Mouse (Mus musculus): ENCODE data around the gene Zscan21. TPM values are rescaled to one million over a fixed set of nuclear protein-coding genes. Genes with fewer than 3 reads are reported as not detected.

The Zscan21 gene
- polyA plus RNA-seq, 1 experiment from 2014 or later, result 40.0 TPM

GRCm38 (mm10) chr5:138171695-138172491, 55.2 kb downstream of the Zscan21 start, which contains the start of the genes Ap4m1 and Mcm7:
Gene Ap4m1, plus strand, starts transcription at chr5:138172002.
Gene Mcm7, minus strand, starts transcription at chr5:138172422.
- Histone ChIP-seq H3K4me3 (ENCODE audit: control insufficient read depth in 1 of 2, insufficient read depth in 1 of 2, low read depth in 1 of 2, low read length in 2 of 2) (peak within 1 kb of the TSS; percentile 63 to 75), H3K4me1 (ENCODE audit: control insufficient read depth in 2 of 2, insufficient read depth in 2 of 2, low read length in 2 of 2) (peaks cover 3 to 17% of the 10 kb centered on the region in 2 experiments; a peak in 3 of 4 replicates), H3K4me2 (ENCODE audit: low read length) (peak within 1 kb of the TSS; percentile 94), H3K27me3 (ENCODE audit: control insufficient read depth, insufficient read depth, low read length) (no peaks in the 10 kb centered on the region), H3K9ac (ENCODE audit: low read length) (peak within 1 kb of the TSS; percentile 84), H3K36me3 (ENCODE audit: control insufficient read depth, insufficient read depth, low read length) (peaks cover 62% of the 10 kb centered on the region), H3K27ac (replicated peaks in 1 of 2; ENCODE audit: control insufficient read depth in 1 of 2, insufficient read depth in 1 of 2, low read depth in 2 of 2, low read length in 2 of 2) (peak within 1 kb of the TSS; percentile 91 to 95), H3K9me3 (ENCODE audit: control insufficient read depth, low read length) (no peaks in the 10 kb centered on the region)
- peak; percentile 91 for ATAC-seq (ENCODE audit: insufficient number of reproducible peaks, insufficient read depth, low FRiP score, low read depth)
- under 1% methylated on average over 54 of the region's 54 CpGs for WGBS

GRCm38 (mm10) chr5:138173217-138173616, 56.5 kb downstream of the Zscan21 start:
- Histone ChIP-seq H3K9me3 (ENCODE audit: control insufficient read depth, low read length) (no peaks in the 10 kb centered on the region), H3K4me1 (ENCODE audit: control insufficient read depth in 2 of 2, insufficient read depth in 2 of 2, low read length in 2 of 2) (peaks cover 3 to 17% of the 10 kb centered on the region in 2 experiments; a peak in 3 of 4 replicates), H3K27me3 (ENCODE audit: control insufficient read depth, insufficient read depth, low read length) (no peaks in the 10 kb centered on the region), H3K36me3 (ENCODE audit: control insufficient read depth, insufficient read depth, low read length) (peaks cover 62% of the 10 kb centered on the region), H3K4me3 (ENCODE audit: control insufficient read depth in 1 of 2, insufficient read depth in 1 of 2, low read depth in 1 of 2, low read length in 2 of 2) (no peak overlapping the region), H3K27ac (replicated peaks in 1 of 2; ENCODE audit: control insufficient read depth in 1 of 2, insufficient read depth in 1 of 2, low read depth in 2 of 2, low read length in 2 of 2) (no peak overlapping the region), H3K4me2 (ENCODE audit: low read length) (no peak overlapping the region), H3K9ac (ENCODE audit: low read length) (no peak overlapping the region)
- ATAC-seq (ENCODE audit: insufficient number of reproducible peaks, insufficient read depth, low FRiP score, low read depth), result no peak
- WGBS, result 82% methylated on average over 3 of the region's 3 CpGs

MicroRNA genes within 50 kb of the gene (microRNA counts, 519-probe panel; counts per million panel counts)
- microRNA mmu-miR-106b (6,516 counts per million, percentile 91 among the panel's probes with 10 or more counts), microRNA mmu-miR-25 (6,992 counts per million, percentile 93 among the panel's probes with 10 or more counts), microRNA mmu-miR-93 (6,297 counts per million, percentile 90 among the panel's probes with 10 or more counts)

Small RNA genes lying within 50 kb of the gene (microRNA-seq; reads per million reads assigned to microRNA genes)
- gene Mir106b (3,860 reads per million, percentile 90 among the genes with 10 or more reads in this experiment), gene Mir25 (526 reads per million, percentile 74 among the genes with 10 or more reads in this experiment), gene Mir93 (5,507 reads per million, percentile 93 among the genes with 10 or more reads in this experiment)

Other genes starting within 250 kb of the Zscan21 start
- gene Pilrb2, start 245.1 kb upstream of the Zscan21 start, polyA plus RNA-seq (2014; fragmentation: Nextera tagmentation; extraction: Ambion mirVana), result 2.6 and 2.7 TPM in 2 replicates
- gene Cyp3a13, start 195.3 kb upstream of the Zscan21 start, polyA plus RNA-seq (2014; fragmentation: Nextera tagmentation; extraction: Ambion mirVana), result not detected in 2 replicates
- 0.11 TPM in 1 of 2 replicates, not detected in the other for gene Gjc3, start 153.8 kb upstream of the Zscan21 start, polyA plus RNA-seq (2014; fragmentation: Nextera tagmentation; extraction: Ambion mirVana)
- gene Azgp1, start 135.4 kb upstream of the Zscan21 start, polyA plus RNA-seq (2014; fragmentation: Nextera tagmentation; extraction: Ambion mirVana), result not detected in 2 replicates
- not detected in 2 replicates for gene Smok3a, start 95.6 kb upstream of the Zscan21 start, polyA plus RNA-seq (2014; fragmentation: Nextera tagmentation; extraction: Ambion mirVana)
- not detected in 2 replicates for gene Smok3b, start 95.5 kb upstream of the Zscan21 start, polyA plus RNA-seq (2014; fragmentation: Nextera tagmentation; extraction: Ambion mirVana)
- gene Smok3c, start 63.7 kb upstream of the Zscan21 start, polyA plus RNA-seq (2014; fragmentation: Nextera tagmentation; extraction: Ambion mirVana), result not detected in 2 replicates
- 13.3 and 13.8 TPM in 2 replicates for gene Zkscan1, start 31.8 kb upstream of the Zscan21 start, polyA plus RNA-seq (2014; fragmentation: Nextera tagmentation; extraction: Ambion mirVana)
- 10.3 and 10.4 TPM in 2 replicates for gene Zfp113, start 38.8 kb downstream of the Zscan21 start, polyA plus RNA-seq (2014; fragmentation: Nextera tagmentation; extraction: Ambion mirVana)
- 242 and 254 TPM in 2 replicates for gene Cops6, start 44.2 kb downstream of the Zscan21 start, polyA plus RNA-seq (2014; fragmentation: Nextera tagmentation; extraction: Ambion mirVana)
- gene Ap4m1, start 55.1 kb downstream of the Zscan21 start, polyA plus RNA-seq (2014; fragmentation: Nextera tagmentation; extraction: Ambion mirVana), result 9.4 and 9.6 TPM in 2 replicates
- 89.0 and 102 TPM in 2 replicates for gene Mcm7, start 55.5 kb downstream of the Zscan21 start, polyA plus RNA-seq (2014; fragmentation: Nextera tagmentation; extraction: Ambion mirVana)
- gene Taf6, start 70.5 kb downstream of the Zscan21 start, polyA plus RNA-seq (2014; fragmentation: Nextera tagmentation; extraction: Ambion mirVana), result 65.2 and 66.0 TPM in 2 replicates
- gene Cnpy4, start 70.6 kb downstream of the Zscan21 start, polyA plus RNA-seq (2014; fragmentation: Nextera tagmentation; extraction: Ambion mirVana), result 18.5 and 22.8 TPM in 2 replicates
- gene Mblac1, start 77.4 kb downstream of the Zscan21 start, polyA plus RNA-seq (2014; fragmentation: Nextera tagmentation; extraction: Ambion mirVana), result 6.1 and 6.5 TPM in 2 replicates
- gene Nxpe5, start 109.0 kb downstream of the Zscan21 start, polyA plus RNA-seq (2014; fragmentation: Nextera tagmentation; extraction: Ambion mirVana), result not detected in 2 replicates
- gene Lamtor4, start 138.6 kb downstream of the Zscan21 start, polyA plus RNA-seq (2014; fragmentation: Nextera tagmentation; extraction: Ambion mirVana), result 80.5 and 93.6 TPM in 2 replicates
- gene BC037034, start 147.1 kb downstream of the Zscan21 start, polyA plus RNA-seq (2014; fragmentation: Nextera tagmentation; extraction: Ambion mirVana), result 2.9 and 3.3 TPM in 2 replicates
- 0.57 and 0.75 TPM in 2 replicates for gene Gal3st4, start 155.9 kb downstream of the Zscan21 start, polyA plus RNA-seq (2014; fragmentation: Nextera tagmentation; extraction: Ambion mirVana)
- 0.05 TPM in 1 of 2 replicates, not detected in the other for gene Gm43720, start 163.1 kb downstream of the Zscan21 start, polyA plus RNA-seq (2014; fragmentation: Nextera tagmentation; extraction: Ambion mirVana)
- gene Gpc2, start 163.1 kb downstream of the Zscan21 start, polyA plus RNA-seq (2014; fragmentation: Nextera tagmentation; extraction: Ambion mirVana), result 1.3 and 1.5 TPM in 2 replicates
- 2.0 and 2.1 TPM in 2 replicates for gene Stag3, start 163.3 kb downstream of the Zscan21 start, polyA plus RNA-seq (2014; fragmentation: Nextera tagmentation; extraction: Ambion mirVana)
- 0.26 TPM in 1 of 2 replicates, not detected in the other for gene Pvrig, start 225.1 kb downstream of the Zscan21 start, polyA plus RNA-seq (2014; fragmentation: Nextera tagmentation; extraction: Ambion mirVana)

Measured in heart, embryonic 14.5 days (tissue).